Comparison of ENCODE assay signal across 8 mouse cellular contexts in the genomic region with DNA sequence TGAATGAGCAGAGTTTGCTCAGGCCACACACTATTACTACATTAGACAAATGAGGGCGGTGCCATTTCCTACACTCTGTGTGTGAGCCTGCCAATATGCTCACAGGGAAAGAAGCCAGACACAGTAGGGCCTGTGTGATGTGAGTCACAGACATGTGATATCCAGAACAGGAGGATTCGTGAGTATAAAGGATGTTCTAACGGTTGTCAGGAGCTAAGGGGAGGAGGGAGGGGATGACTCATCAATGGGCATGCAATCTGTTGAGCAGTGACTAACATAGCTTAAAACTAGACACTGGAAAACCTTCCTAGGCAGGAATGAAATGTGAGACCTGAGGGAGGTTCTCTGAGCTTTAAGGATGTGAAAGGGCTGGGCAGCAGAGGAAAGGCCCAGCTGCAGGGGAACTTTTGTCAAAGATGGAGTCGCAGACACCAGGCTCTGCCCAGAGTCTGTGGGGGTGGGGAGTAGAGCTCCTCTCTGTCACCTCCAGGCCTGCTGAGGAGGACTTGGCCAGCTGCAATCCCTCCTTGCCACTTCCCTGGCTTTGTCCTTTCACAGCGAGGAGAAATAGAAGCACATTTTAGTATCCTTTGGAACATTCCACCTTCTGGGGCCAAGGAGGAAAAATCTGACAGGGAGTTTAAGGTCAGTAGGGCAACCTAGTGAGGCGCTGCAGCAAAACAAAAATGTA. TPM values are rescaled to one million over a fixed set of nuclear protein-coding genes. Genes with fewer than 3 reads are reported as not detected.
DNase-seq lines count a peak whose midpoint lies in the region; ATAC-seq and TF ChIP-seq lines count a peak whose summit lies in the region.
"Had no signal": no experiment of that assay in that cellular context is flagged by ENCODE, and none has a peak within 500 bp of the region (broad histone marks: within the 10 kb centered on the region; RNA-seq: fewer than 3 reads in every experiment).

No protein-coding gene starts in this region.

- ATAC-seq in heart, embryonic 12.5 days (ENCODE audit: insufficient number of reproducible peaks, low FRiP score) = peak; percentile 66
- ATAC-seq in stomach, embryonic 15.5 days (ENCODE audit: insufficient read depth, low FRiP score, low read depth) = peak; percentile 79
- ATAC-seq in erythroid progenitor cell, adult 5-6 weeks (replicated peaks; ENCODE audit: low FRiP score, poor library complexity, severe bottlenecking) = no peak

- TF ChIP-seq CTCF in cerebellum, adult 2 months (IDR thresholded peaks at IDR 0.05; ENCODE audit: borderline replicate concordance, insufficient read depth, low read depth, low read length) = no peak

- no peak for TF ChIP-seq POLR2A in cerebellum, adult 2 months (IDR thresholded peaks at IDR 0.05; ENCODE audit: borderline replicate concordance, insufficient read depth, low read length)

- H3K27ac ChIP-seq in cerebellum, adult 2 months (ENCODE audit: insufficient read depth, low read length) = no peak overlapping the region
- H3K27ac ChIP-seq in heart, embryonic 12.5 days (ENCODE audit: poor library complexity, severe bottlenecking) = no peak overlapping the region
- no peak overlapping the region for H3K27ac ChIP-seq in stomach, embryonic 15.5 days
- H3K27ac ChIP-seq: neural tube, embryonic 12.5 days had no signal

- intact Hi-C loops in left cerebral cortex, postnatal 14 days (cut with DNase I) = loop anchor here (5.0 kb wide), 4 partner anchors 63 to 418 kb away; no protein-coding TSS in a partner anchor

- no peaks in the 10 kb centered on the region for H3K36me3 ChIP-seq in heart, embryonic 12.5 days
- no peaks in the 10 kb centered on the region for H3K36me3 ChIP-seq in stomach, embryonic 15.5 days
- H3K36me3 ChIP-seq: neural tube, embryonic 12.5 days had no signal

- 25% methylated on average over 6 of the region's 6 CpGs for WGBS in cerebellum, adult 2 months
- WGBS in heart, embryonic 12.5 days = 40% methylated on average over 6 of the region's 6 CpGs
- 37% methylated on average over 6 of the region's 6 CpGs for WGBS in stomach, embryonic 15.5 days

- no peak overlapping the region for H3K4me2 ChIP-seq in heart, embryonic 12.5 days
- H3K4me2 ChIP-seq in stomach, embryonic 15.5 days = no peak overlapping the region
- H3K4me2 ChIP-seq: neural tube, embryonic 12.5 days had no signal

- no peaks in the 10 kb centered on the region for H3K27me3 ChIP-seq in cerebellum, adult 2 months (ENCODE audit: control insufficient read depth, insufficient read depth, low read length)
- H3K27me3 ChIP-seq in heart, embryonic 12.5 days (replicated peaks) = peaks cover 26% of the 10 kb centered on the region; the same call in 1 of the 2 replicates
- H3K27me3 ChIP-seq in stomach, embryonic 15.5 days (replicated peaks) = no peaks in the 10 kb centered on the region
- H3K27me3 ChIP-seq: neural tube, embryonic 12.5 days had no signal

- H3K9ac ChIP-seq in heart, embryonic 12.5 days = no peak overlapping the region
- no peak overlapping the region for H3K9ac ChIP-seq in stomach, embryonic 15.5 days
- H3K9ac ChIP-seq: neural tube, embryonic 12.5 days had no signal

- peak; percentile 85 for DNase-seq in right cerebral cortex, adult 18-20 months
- DNase-seq in right cerebral cortex, postnatal 4 days = no peak
- DNase-seq in cerebellum, adult 2 months = peak; percentile 62 to 85
- DNase-seq in left cerebral cortex, postnatal 14 days (ENCODE audit: low spot score in 2 of 2) = peak; percentile 62 to 89

- no peak overlapping the region for H3K4me3 ChIP-seq in cerebellum, adult 2 months (replicated peaks; ENCODE audit: insufficient read depth, low read depth, low read length)
- H3K4me3 ChIP-seq in heart, embryonic 12.5 days = no peak overlapping the region
- H3K4me3 ChIP-seq in stomach, embryonic 15.5 days (replicated peaks) = no peak overlapping the region
- H3K4me3 ChIP-seq: neural tube, embryonic 12.5 days had no signal

- no peaks in the 10 kb centered on the region for H3K9me3 ChIP-seq in heart, embryonic 12.5 days (replicated peaks)
- H3K9me3 ChIP-seq in stomach, embryonic 15.5 days = no peaks in the 10 kb centered on the region
- H3K9me3 ChIP-seq: neural tube, embryonic 12.5 days had no signal

- peaks cover 21% of the 10 kb centered on the region for H3K4me1 ChIP-seq in cerebellum, adult 2 months (ENCODE audit: control insufficient read depth, insufficient read depth, low read length)
- 0 out of 2 replicates have a peak, but pooled peaks cover 2% of the 10 kb centered on the region for H3K4me1 ChIP-seq in heart, embryonic 12.5 days (replicated peaks)
- 0 out of 2 replicates have a peak, but pooled peaks cover 3% of the 10 kb centered on the region for H3K4me1 ChIP-seq in stomach, embryonic 15.5 days
- H3K4me1 ChIP-seq: neural tube, embryonic 12.5 days had no signal

RNA-seq across cellular contexts. Expression of a gene that starts 9.2 kb away (rescaled TPM):
- polyA plus RNA-seq in cerebellum, adult 2 months (2012; rRNA removed) = 14.3 and 21.1 TPM in 2 replicates
- polyA plus RNA-seq in heart, embryonic 12.5 days (2016; fragmentation: Nextera tagmentation; extraction: Ambion mirVana) = 0.39 TPM in 1 of 2 replicates, not detected in the other
- total RNA-seq in left cerebral cortex, postnatal 14 days (2021) = 1 to 10 TPM; 5.4 to 8.9 TPM
- polyA plus RNA-seq in stomach, embryonic 15.5 days (2015; fragmentation: Nextera tagmentation; extraction: Ambion mirVana) = not detected in 2 replicates
- total RNA-seq in erythroid progenitor cell, adult 5-6 weeks (2015; ENCODE audit: low replicate concordance) = not detected in 2 replicates
- 0.90 TPM in 1 of 2 replicates, not detected in the other for total RNA-seq in erythroid progenitor cell, adult 5-6 weeks (2017; ENCODE audit: low replicate concordance)

RNA-seq across cellular contexts. Expression of a gene that starts 57.4 kb away (rescaled TPM):
- not detected in 2 replicates for polyA plus RNA-seq in cerebellum, adult 2 months (2012; rRNA removed)
- polyA plus RNA-seq in heart, embryonic 12.5 days (2016; fragmentation: Nextera tagmentation; extraction: Ambion mirVana) = 0.30 and 0.31 TPM in 2 replicates
- total RNA-seq in left cerebral cortex, postnatal 14 days (2021) = not detected
- 0.60 and 1.4 TPM in 2 replicates for polyA plus RNA-seq in stomach, embryonic 15.5 days (2015; fragmentation: Nextera tagmentation; extraction: Ambion mirVana)
- not detected in 2 replicates for total RNA-seq in erythroid progenitor cell, adult 5-6 weeks (2015; ENCODE audit: low replicate concordance)
- total RNA-seq in erythroid progenitor cell, adult 5-6 weeks (2017; ENCODE audit: low replicate concordance) = not detected in 2 replicates

Comparison
In these comparisons a context has a peak if more than half of its experiments do, and no peak if none do; other contexts are left out.
1. RNA of a gene that starts 9.2 kb away (polyA plus RNA-seq): 14.3 to 21.1 TPM in cerebellum, adult 2 months; 0.39 TPM in heart, embryonic 12.5 days and not detected in stomach, embryonic 15.5 days; every median in the first group is over 10 times any median in the second.